Comparison of ENCODE assay signal across 8 mouse cellular contexts in the genomic region with DNA sequence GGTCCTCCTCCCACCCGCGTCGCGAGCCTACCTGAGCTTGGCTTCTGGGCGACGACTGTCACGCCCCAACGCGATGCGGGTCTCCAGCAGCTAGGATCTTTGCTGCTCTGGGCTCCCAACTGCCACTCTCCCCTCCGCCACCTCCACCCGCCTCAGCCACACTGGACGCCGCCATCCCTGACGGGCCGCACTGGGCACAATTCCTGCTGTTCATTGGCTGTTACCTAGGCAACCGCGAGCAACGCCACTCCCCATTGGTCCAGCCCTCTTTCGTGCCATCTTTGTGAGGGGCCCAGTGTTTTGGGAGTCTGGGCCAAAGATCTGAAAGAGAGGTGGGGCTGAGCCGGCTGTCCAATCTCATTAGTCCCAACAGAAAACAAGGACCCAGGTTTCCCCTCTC. TPM values are rescaled to one million over a fixed set of nuclear protein-coding genes. Genes with fewer than 3 reads are reported as not detected.
DNase-seq lines count a peak whose midpoint lies in the region; ATAC-seq lines count a peak whose summit lies in the region.

A gene (minus strand): TSS at position 192 of the 400 bp plus-strand sequence.

- peaks cover 34% of the 10 kb centered on the region for H3K4me1 ChIP-seq in erythroblast, embryonic 14.5 days (ENCODE audit: control insufficient read depth)
- peaks cover 28% of the 10 kb centered on the region for H3K4me1 ChIP-seq in embryonic facial prominence, embryonic 10.5 days
- peaks cover 16% of the 10 kb centered on the region for H3K4me1 ChIP-seq in midbrain, embryonic 12.5 days

- WGBS in embryonic facial prominence, embryonic 10.5 days = 0% methylated on average over 21 of the region's 21 CpGs
- WGBS in midbrain, embryonic 12.5 days = under 1% methylated on average over 21 of the region's 21 CpGs

- no peaks in the 10 kb centered on the region for H3K36me3 ChIP-seq in erythroblast, embryonic 14.5 days (ENCODE audit: control insufficient read depth)
- H3K36me3 ChIP-seq in embryonic facial prominence, embryonic 10.5 days (replicated peaks) = no peaks in the 10 kb centered on the region
- no peaks in the 10 kb centered on the region for H3K36me3 ChIP-seq in midbrain, embryonic 12.5 days

- H3K27ac ChIP-seq in embryonic facial prominence, embryonic 10.5 days (replicated peaks) = peak within 1 kb of the TSS; percentile 90
- peak within 1 kb of the TSS; percentile 70 for H3K27ac ChIP-seq in midbrain, embryonic 12.5 days (replicated peaks)

- peaks cover 2% of the 10 kb centered on the region; the same call in 1 of the 2 replicates for H3K9me3 ChIP-seq in erythroblast, embryonic 14.5 days (ENCODE audit: control insufficient read depth, low read length)
- H3K9me3 ChIP-seq in embryonic facial prominence, embryonic 10.5 days = no peaks in the 10 kb centered on the region
- H3K9me3 ChIP-seq in midbrain, embryonic 12.5 days = no peaks in the 10 kb centered on the region

- H3K4me2 ChIP-seq in midbrain, embryonic 12.5 days (replicated peaks) = peak within 1 kb of the TSS; percentile 92

- peak within 1 kb of the TSS; percentile 81 for H3K9ac ChIP-seq in midbrain, embryonic 12.5 days (replicated peaks)

- DNase-seq in embryonic facial prominence, embryonic 10.5 days (ENCODE audit: low spot score) = peak; percentile 96
- peak; percentile 98 for DNase-seq in heart, adult 11 months
- peak; percentile 93 for DNase-seq in kidney, adult 11 months
- DNase-seq in left cerebral cortex, postnatal 4 days = peak; percentile 96
- DNase-seq in spleen, adult 18-20 months = peak; percentile 20 to 33

- no peak for ATAC-seq in erythroblast, adult 5-6 weeks (replicated peaks; ENCODE audit: low FRiP score, poor library complexity, severe bottlenecking)
- peak; percentile 84 for ATAC-seq in midbrain, embryonic 12.5 days (ENCODE audit: low FRiP score, low read depth)

- H3K4me3 ChIP-seq in erythroblast, embryonic 14.5 days (replicated peaks) = peak within 1 kb of the TSS; percentile 80
- peak within 1 kb of the TSS; percentile 87 for H3K4me3 ChIP-seq in embryonic facial prominence, embryonic 10.5 days
- H3K4me3 ChIP-seq in midbrain, embryonic 12.5 days = peak within 1 kb of the TSS; percentile 82

- H3K27me3 ChIP-seq in erythroblast, embryonic 14.5 days (ENCODE audit: control insufficient read depth) = no peaks in the 10 kb centered on the region
- no peaks in the 10 kb centered on the region for H3K27me3 ChIP-seq in embryonic facial prominence, embryonic 10.5 days (replicated peaks; ENCODE audit: low read depth, poor library complexity, severe bottlenecking)
- no peaks in the 10 kb centered on the region for H3K27me3 ChIP-seq in midbrain, embryonic 12.5 days

- intact Hi-C loops in left cerebral cortex, postnatal 4 days (cut with DNase I) = no loop called here

RNA-seq across cellular contexts. Expression of the gene that starts here (rescaled TPM):
- 0.10 and 0.19 TPM in 2 replicates for polyA plus RNA-seq in erythroblast, embryonic 14.5 days (2012)
- total RNA-seq in erythroblast, adult 5-6 weeks (2015; ENCODE audit: low replicate concordance) = not detected in 2 replicates
- not detected in 2 replicates for total RNA-seq in erythroblast, adult 5-6 weeks (2017; ENCODE audit: low replicate concordance)
- 47.9 and 48.1 TPM in 2 replicates for polyA plus RNA-seq in embryonic facial prominence, embryonic 10.5 days (2016; fragmentation: Nextera tagmentation; extraction: Ambion mirVana)
- 100 to 1,000 TPM; 108 to 113 TPM for total RNA-seq in left cerebral cortex, postnatal 4 days (2021)
- polyA plus RNA-seq in midbrain, embryonic 12.5 days (2016; fragmentation: Nextera tagmentation; extraction: Ambion mirVana) = 73.5 and 80.5 TPM in 2 replicates

Comparison
In these comparisons a context has a peak if more than half of its experiments do, and no peak if none do; other contexts are left out.
1. RNA of the gene that starts here (total RNA-seq): 108 to 113 TPM in left cerebral cortex, postnatal 4 days; not detected in erythroblast, adult 5-6 weeks; every median in the first group is over 10 times any median in the second.
2. RNA of the gene that starts here (polyA plus RNA-seq): 73.5 to 80.5 TPM in midbrain, embryonic 12.5 days and 47.9 to 48.1 TPM in embryonic facial prominence, embryonic 10.5 days; 0.10 to 0.19 TPM in erythroblast, embryonic 14.5 days; every median in the first group is over 10 times any median in the second.
3. DNase-seq: peak in every context shown above with its lines; median percentile 98 in heart, adult 11 months; 96 in embryonic facial prominence, embryonic 10.5 days; 96 in left cerebral cortex, postnatal 4 days; 93 in kidney, adult 11 months; 26 in spleen, adult 18-20 months.
4. Peak in every context shown above with its lines, with median percentiles within 50 percentile points of each other: H3K4me3 ChIP-seq.